Mouse (Mus musculus) liver, embryonic 11.5 days (tissue): ENCODE results near the gene Il6ra. TPM values are rescaled to one million over a fixed set of nuclear protein-coding genes. Genes with fewer than 3 reads are reported as not detected.

Experiments used
- ATAC-seq: fragments of 200-750 bp; cut with Nextera tagmentation; replicated peaks from 2 replicates; pipeline ENCODE4 v1.8.0; 2017; ENCODE audit warnings: moderate number of reproducible peaks, mild to moderate bottlenecking, moderate TSS enrichment, moderate library complexity; ENCODE audit not compliant: low FRiP score
- DNase-seq: peaks from one replicate; pipeline ENCODE4 v3.0.0-alpha.2; 2017; ENCODE audit warnings: low spot score
- H3K27ac ChIP-seq: fragments of 300-500 bp; sonication (generic); 2 replicates; pipeline ENCODE4 v1.5.1; 2014; ENCODE audit warnings: mild to moderate bottlenecking, low read depth, low read length, control low read depth
- H3K27me3 ChIP-seq: fragments of 300-500 bp; sonication (generic); replicated peaks from 2 replicates; pipeline ENCODE4 v1.6.1; 2014; ENCODE audit warnings: low read length, mixed read lengths; ENCODE audit not compliant: control insufficient read depth, insufficient read depth
- H3K36me3 ChIP-seq: fragments of 300-500 bp; sonication (generic); 2 replicates; pipeline ENCODE4 v1.6.1; 2014; ENCODE audit warnings: mild to moderate bottlenecking, low read length, moderate library complexity, mixed read lengths; ENCODE audit not compliant: control insufficient read depth, insufficient read depth
- H3K4me1 ChIP-seq: fragments of 300-500 bp; sonication (generic); replicated peaks from 2 replicates; pipeline ENCODE4 v1.6.1; 2014; ENCODE audit warnings: low read length, mixed read lengths; ENCODE audit not compliant: control insufficient read depth, insufficient read depth
- H3K4me2 ChIP-seq: fragments of 300-500 bp; sonication (generic); 2 replicates; pipeline ENCODE4 v1.6.1; 2014; ENCODE audit warnings: mild to moderate bottlenecking, control low read depth, moderate library complexity
- H3K4me3 ChIP-seq: fragments of 300-500 bp; sonication (generic); 2 replicates; pipeline ENCODE4 v1.5.1; 2014; ENCODE audit warnings: low read depth, low read length, control low read depth
- H3K9ac ChIP-seq: fragments of 300-500 bp; sonication (generic); 2 replicates; pipeline ENCODE4 v1.6.1; 2014; ENCODE audit warnings: low read depth, low read length, control low read depth
- H3K9me3 ChIP-seq: fragments of 300-500 bp; sonication (generic); 2 replicates; pipeline ENCODE4 v1.6.1; 2016; ENCODE audit warnings: low read length, inconsistent platforms, mixed read lengths; ENCODE audit not compliant: control insufficient read depth
- WGBS: fragments of 180-500 bp; shearing (Covaris S2); extraction: QIAGEN DNeasy Blood & Tissue Kit; methylation state at CpG from one replicate; pipeline ENCODE4 v1.1.7; 2014; 5-methylcytosine and 5-hydroxymethylcytosine counted together
- polyA plus RNA-seq: library from polyadenylated mRNA; unstranded; fragments of >200 nt; fragmentation: Nextera tagmentation; extraction: Ambion mirVana; gene quantifications from 2 replicates; pipeline ENCODE4 v1.2.1, GENCODE M21; 2014

Il6ra gene
- polyA plus RNA-seq, 1 experiment from 2014 or later, result 1.0 TPM

DNA sequence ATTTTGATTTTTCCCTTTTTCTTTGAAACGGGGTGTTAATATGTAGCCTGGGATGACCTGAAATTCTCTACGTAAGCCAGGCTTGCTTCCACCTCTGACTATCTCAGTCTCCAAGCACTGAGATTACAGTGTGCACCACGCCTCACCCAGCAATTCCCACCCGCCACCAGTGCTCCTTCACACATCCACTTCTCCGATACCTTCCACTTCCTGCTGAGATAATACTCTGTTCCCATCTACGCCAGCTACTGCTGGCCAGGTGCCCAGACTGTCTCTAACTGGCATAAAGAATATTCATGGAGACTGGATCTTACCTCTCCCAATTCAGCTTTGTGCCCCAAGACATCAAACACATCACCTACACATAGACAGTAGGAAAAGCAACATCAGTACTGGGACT lies 35.7 kb upstream of the Il6ra start:
- 87% methylated on average over 6 of the region's 6 CpGs for WGBS
- no peaks in the 10 kb centered on the region for H3K9me3 ChIP-seq
- no peak overlapping the region for H3K27ac ChIP-seq
- no peak overlapping the region for H3K9ac ChIP-seq
- ATAC-seq (no peak), DNase-seq (no peak)
- H3K4me2 ChIP-seq, result no peak overlapping the region
- H3K4me1 ChIP-seq, result no peaks in the 10 kb centered on the region
- no peaks in the 10 kb centered on the region for H3K27me3 ChIP-seq
- peaks cover 22% of the 10 kb centered on the region; the same call in 1 of the 2 replicates for H3K36me3 ChIP-seq
- no peak overlapping the region for H3K4me3 ChIP-seq

DNA sequence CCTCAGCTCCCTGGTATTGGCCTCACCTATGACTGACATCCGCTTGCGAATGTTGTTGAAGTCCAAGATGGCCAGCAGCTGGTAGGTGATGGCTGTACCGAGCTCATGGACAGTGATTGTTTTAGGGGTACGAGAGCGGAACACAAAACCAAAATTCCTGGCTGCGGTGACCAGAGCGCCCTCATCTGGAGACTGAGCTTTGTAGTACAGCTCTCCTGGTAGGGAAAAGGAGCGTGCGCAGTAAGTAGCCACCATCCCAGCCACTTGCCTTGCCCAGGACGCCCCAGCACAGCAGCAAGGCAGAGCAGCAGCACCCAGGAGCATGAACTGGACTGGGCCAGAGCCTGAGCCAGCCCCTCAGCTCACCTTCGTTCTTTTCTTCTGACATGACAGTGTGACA lies 35.0 kb upstream of the Il6ra start:
- H3K4me1 ChIP-seq, result no peaks in the 10 kb centered on the region
- H3K9me3 ChIP-seq, result no peaks in the 10 kb centered on the region
- no peak overlapping the region for H3K9ac ChIP-seq
- peaks cover 25% of the 10 kb centered on the region; the same call in 1 of the 2 replicates for H3K36me3 ChIP-seq
- no peak overlapping the region for H3K4me3 ChIP-seq
- ATAC-seq (no peak), DNase-seq (no peak)
- 87% methylated on average over 11 of the region's 11 CpGs for WGBS
- no peak overlapping the region for H3K27ac ChIP-seq
- H3K27me3 ChIP-seq, result no peaks in the 10 kb centered on the region
- H3K4me2 ChIP-seq, result no peak overlapping the region

DNA sequence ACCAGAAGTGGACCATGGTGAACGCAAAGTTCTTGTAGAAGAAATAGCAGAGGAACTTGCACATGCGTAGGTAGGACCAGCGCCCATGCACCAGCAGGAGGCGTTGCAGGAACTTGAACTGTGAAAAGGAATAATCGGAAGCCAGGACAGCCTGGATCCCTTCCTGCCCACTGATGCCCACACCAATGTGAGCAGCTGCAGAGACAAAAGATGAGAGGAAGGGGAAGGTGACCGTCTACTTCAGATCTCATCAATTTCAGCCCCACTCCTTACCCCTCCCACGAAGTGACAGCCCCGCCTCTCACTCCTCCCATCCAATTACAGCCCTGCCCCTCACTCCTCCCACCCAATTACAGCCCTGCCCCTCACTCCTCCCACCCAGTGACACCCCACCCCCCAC lies 32.0 kb upstream of the Il6ra start:
- no peak overlapping the region for H3K9ac ChIP-seq
- DNase-seq (no peak), ATAC-seq (no peak)
- H3K4me2 ChIP-seq, result no peak overlapping the region
- no peak overlapping the region for H3K4me3 ChIP-seq
- H3K27me3 ChIP-seq, result no peaks in the 10 kb centered on the region
- H3K4me1 ChIP-seq, result no peaks in the 10 kb centered on the region
- H3K27ac ChIP-seq, result no peak overlapping the region
- WGBS, result 77% methylated on average over 8 of the region's 8 CpGs
- H3K36me3 ChIP-seq, result peaks cover 35% of the 10 kb centered on the region
- H3K9me3 ChIP-seq, result no peaks in the 10 kb centered on the region

DNA sequence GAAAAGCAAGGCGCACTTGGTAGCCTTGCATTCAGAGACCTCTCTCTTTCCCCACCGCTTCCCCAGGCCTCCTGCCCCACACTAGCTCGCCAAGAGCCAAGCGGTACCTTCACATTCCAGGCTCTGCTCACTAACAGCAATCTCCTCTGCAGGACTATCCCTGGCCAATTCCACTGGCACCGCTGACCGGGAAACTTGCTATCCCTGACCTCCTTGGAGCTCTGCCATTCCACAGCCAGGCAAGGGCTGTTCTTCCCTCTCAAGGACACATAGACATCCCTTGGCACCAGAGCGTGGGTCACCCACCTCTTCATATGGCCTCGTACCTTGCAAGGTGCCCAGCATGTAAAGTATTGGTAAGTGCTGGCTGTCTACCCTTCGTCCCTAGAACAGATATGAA lies 29.9 kb upstream of the Il6ra start:
- H3K4me2 ChIP-seq, result no peak overlapping the region
- no peak overlapping the region for H3K27ac ChIP-seq
- no peaks in the 10 kb centered on the region for H3K9me3 ChIP-seq
- peaks cover 32% of the 10 kb centered on the region for H3K36me3 ChIP-seq
- DNase-seq (no peak), ATAC-seq (no peak)
- no peak overlapping the region for H3K4me3 ChIP-seq
- no peak overlapping the region for H3K9ac ChIP-seq
- no peaks in the 10 kb centered on the region for H3K27me3 ChIP-seq
- 90% methylated on average over 9 of the region's 9 CpGs for WGBS
- H3K4me1 ChIP-seq, result no peaks in the 10 kb centered on the region

DNA sequence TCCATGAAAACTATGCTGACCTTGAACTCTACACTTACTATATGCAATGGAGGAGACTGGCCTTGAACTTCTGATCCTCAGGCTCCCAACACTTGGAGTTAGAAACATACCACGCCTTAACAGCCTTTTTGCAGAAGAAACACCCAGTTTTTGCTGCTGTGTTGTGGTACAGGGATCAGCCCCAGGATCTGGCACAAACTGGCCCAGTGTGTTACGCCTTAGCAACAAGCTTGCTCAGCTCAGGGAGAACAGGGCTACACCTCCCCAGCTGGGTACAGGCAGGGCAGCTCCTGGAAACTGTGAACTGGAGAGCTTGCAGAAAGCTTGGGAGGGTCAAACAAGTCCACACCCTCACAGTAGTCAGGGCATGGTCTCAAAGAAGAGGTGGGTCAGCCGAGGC lies 23.5 kb upstream of the Il6ra start:
- peaks cover 3% of the 10 kb centered on the region; the same call in 1 of the 2 replicates for H3K9me3 ChIP-seq
- H3K36me3 ChIP-seq, result peaks cover 16% of the 10 kb centered on the region
- no peak overlapping the region for H3K4me2 ChIP-seq
- no peak overlapping the region for H3K9ac ChIP-seq
- DNase-seq (no peak), ATAC-seq (no peak)
- no peak overlapping the region for H3K27ac ChIP-seq
- no peaks in the 10 kb centered on the region for H3K4me1 ChIP-seq
- H3K27me3 ChIP-seq, result no peaks in the 10 kb centered on the region
- WGBS, result 83% methylated on average over 3 of the region's 3 CpGs
- H3K4me3 ChIP-seq, result no peak overlapping the region

DNA sequence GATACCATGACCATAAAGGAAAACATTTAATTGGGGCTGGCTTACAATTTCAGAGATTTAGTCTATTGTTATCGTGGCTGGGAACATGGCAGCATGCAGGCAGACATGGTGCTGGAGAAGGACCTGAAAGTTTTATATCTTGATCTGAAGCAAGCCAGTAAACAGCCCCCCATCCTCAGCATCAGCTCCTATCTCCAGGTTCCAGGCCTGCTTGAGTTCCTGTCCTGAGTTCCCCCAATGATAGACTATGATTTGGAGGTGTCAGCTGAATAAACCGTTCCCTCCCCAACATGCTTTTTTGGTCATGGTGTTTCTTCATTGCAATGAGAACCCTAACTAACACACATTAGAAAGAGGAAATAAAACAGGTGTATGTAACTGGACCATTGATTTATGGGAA lies 19.9 kb upstream of the Il6ra start:
- H3K27me3 ChIP-seq, result no peaks in the 10 kb centered on the region
- no peak for DNase-seq
- H3K4me2 ChIP-seq, result no peak overlapping the region
- H3K36me3 ChIP-seq, result no peaks in the 10 kb centered on the region
- 72% methylated on average over 2 of the region's 2 CpGs for WGBS
- peaks cover 3% of the 10 kb centered on the region; the same call in 1 of the 2 replicates for H3K9me3 ChIP-seq
- no peak overlapping the region for H3K4me3 ChIP-seq
- H3K4me1 ChIP-seq, result no peaks in the 10 kb centered on the region
- H3K27ac ChIP-seq, result no peak overlapping the region
- H3K9ac ChIP-seq, result no peak overlapping the region
- no peak for ATAC-seq

DNA sequence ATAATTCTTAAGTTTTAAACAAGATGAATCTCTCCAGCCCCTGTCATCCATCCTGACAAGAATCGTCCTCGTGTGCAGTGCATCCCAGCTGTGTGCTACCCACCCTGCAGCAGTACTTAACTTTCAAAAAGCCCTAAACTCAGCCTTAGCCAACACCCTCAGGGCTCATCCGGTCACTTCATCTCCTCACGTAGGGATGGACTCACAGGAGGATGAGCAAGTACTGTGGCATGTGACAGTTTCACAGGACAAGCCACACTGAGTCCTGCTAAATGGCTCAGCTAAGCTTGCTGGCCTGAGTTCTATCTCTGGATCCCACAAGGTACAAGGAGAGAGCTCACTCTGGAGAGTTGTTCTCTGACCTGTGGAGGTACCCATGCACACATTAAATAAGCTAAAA lies 16.0 kb upstream of the Il6ra start:
- peaks cover 3% of the 10 kb centered on the region; the same call in 1 of the 2 replicates for H3K9me3 ChIP-seq
- no peak overlapping the region for H3K4me3 ChIP-seq
- DNase-seq, result no peak
- ATAC-seq, result no peak
- H3K27me3 ChIP-seq, result no peaks in the 10 kb centered on the region
- H3K27ac ChIP-seq, result no peak overlapping the region
- H3K4me2 ChIP-seq, result no peak overlapping the region
- H3K4me1 ChIP-seq, result no peaks in the 10 kb centered on the region
- WGBS, result 73% methylated on average over 4 of the region's 4 CpGs
- H3K36me3 ChIP-seq, result no peaks in the 10 kb centered on the region
- no peak overlapping the region for H3K9ac ChIP-seq

DNA sequence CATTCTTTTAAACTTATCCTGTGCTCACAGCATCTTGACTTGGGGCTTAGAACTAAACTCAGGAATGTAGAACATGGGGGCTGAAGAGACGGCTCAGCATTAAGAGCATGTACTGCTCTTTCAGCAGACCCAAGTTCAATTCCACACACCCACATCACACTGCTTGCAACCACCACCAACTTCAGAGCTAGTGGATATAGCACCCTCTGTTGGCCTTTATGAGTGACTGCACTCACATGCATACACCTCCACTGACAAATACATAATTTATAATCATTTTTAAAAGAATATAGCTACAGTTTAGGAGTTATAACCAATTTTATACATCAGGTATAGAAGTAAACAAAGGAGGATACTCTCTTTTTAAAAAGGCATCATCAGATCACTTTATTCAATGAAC lies 13.4 kb upstream of the Il6ra start:
- no peaks in the 10 kb centered on the region for H3K36me3 ChIP-seq
- no peak overlapping the region for H3K4me2 ChIP-seq
- no peak for DNase-seq
- H3K4me1 ChIP-seq, result no peaks in the 10 kb centered on the region
- no peak overlapping the region for H3K9ac ChIP-seq
- no peaks in the 10 kb centered on the region for H3K27me3 ChIP-seq
- H3K4me3 ChIP-seq, result no peak overlapping the region
- WGBS, result 93% methylated on average over 1 of the region's 1 CpGs
- H3K27ac ChIP-seq, result no peak overlapping the region
- no peak for ATAC-seq
- no peaks in the 10 kb centered on the region for H3K9me3 ChIP-seq

DNA sequence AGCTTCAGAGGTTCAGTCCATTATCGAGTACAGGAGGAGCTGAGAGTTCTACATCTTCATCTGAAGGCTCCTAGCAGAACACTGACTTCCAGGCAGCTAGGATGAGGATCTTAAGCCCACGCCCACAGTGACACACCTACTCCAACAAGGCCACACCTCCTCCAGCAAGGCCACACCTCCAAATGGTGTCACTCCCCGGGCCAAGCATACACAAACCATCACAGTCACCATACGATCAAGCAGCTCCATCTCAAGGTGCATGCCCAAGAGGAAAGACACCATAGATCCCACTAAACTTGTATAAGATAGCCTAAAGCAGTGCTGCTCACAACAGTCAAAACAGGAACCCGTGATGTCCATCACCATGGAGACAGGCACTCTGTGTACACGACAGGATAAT lies 7.7 kb upstream of the Il6ra start:
- Histone ChIP-seq H3K9ac (no peak overlapping the region), H3K4me3 (no peak overlapping the region), H3K4me1 (no peaks in the 10 kb centered on the region), H3K4me2 (no peak overlapping the region), H3K27me3 (no peaks in the 10 kb centered on the region), H3K27ac (no peak overlapping the region), H3K36me3 (no peaks in the 10 kb centered on the region), H3K9me3 (no peaks in the 10 kb centered on the region)
- DNase-seq, result no peak
- ATAC-seq, result no peak
- 57% methylated on average over 6 of the region's 6 CpGs for WGBS
